In genomic region chr2:179721534-179722516, GRCm38 (mm10) we compare ENCODE assay signal across 19 mouse cellular contexts.
A peak's percentile ranks its signal among the peaks of the same experiment; 100 is the strongest.
DNase-seq lines count a peak whose midpoint lies in the region; ATAC-seq and TF ChIP-seq lines count a peak whose summit lies in the region.
"Had no signal": no experiment of that assay in that cellular context is flagged by ENCODE, and none has a peak within 500 bp of the region (broad histone marks: within the 10 kb centered on the region; RNA-seq: fewer than 3 reads in every experiment).

No protein-coding gene starts in this region.

- H3K36me3 ChIP-seq in hindbrain, postnatal 0 days (ENCODE audit: insufficient read depth, low read length), result no peaks in the 10 kb centered on the region
- H3K36me3 ChIP-seq in hindbrain, embryonic 12.5 days, result no peaks in the 10 kb centered on the region
- no peaks in the 10 kb centered on the region for H3K36me3 ChIP-seq in neural tube, embryonic 14.5 days (ENCODE audit: control insufficient read depth, insufficient read depth, low read length)
- no peaks in the 10 kb centered on the region for H3K36me3 ChIP-seq in neural tube, embryonic 15.5 days
- no peaks in the 10 kb centered on the region for H3K36me3 ChIP-seq in intestine, embryonic 15.5 days
- H3K36me3 ChIP-seq in kidney, embryonic 15.5 days, result no peaks in the 10 kb centered on the region
- H3K36me3 ChIP-seq: forebrain, embryonic 10.5 days; G1E; lung, embryonic 15.5 days had no signal

- no peaks in the 10 kb centered on the region for H3K9me3 ChIP-seq in hindbrain, postnatal 0 days (ENCODE audit: low read length)
- no peaks in the 10 kb centered on the region for H3K9me3 ChIP-seq in hindbrain, embryonic 12.5 days (replicated peaks)
- no peaks in the 10 kb centered on the region for H3K9me3 ChIP-seq in neural tube, embryonic 14.5 days (ENCODE audit: control insufficient read depth, low read length)
- no peaks in the 10 kb centered on the region for H3K9me3 ChIP-seq in neural tube, embryonic 15.5 days (replicated peaks)
- no peaks in the 10 kb centered on the region for H3K9me3 ChIP-seq in intestine, embryonic 15.5 days
- no peaks in the 10 kb centered on the region for H3K9me3 ChIP-seq in kidney, embryonic 15.5 days (replicated peaks)
- H3K9me3 ChIP-seq: forebrain, embryonic 10.5 days; lung, embryonic 15.5 days had no signal

- peak; percentile 33 for TF ChIP-seq CTCF in hindbrain, postnatal 0 days (IDR thresholded peaks at IDR 0.05; ENCODE audit: low read depth)

- no peak overlapping the region for H3K27ac ChIP-seq in hindbrain, postnatal 0 days
- no peak overlapping the region for H3K27ac ChIP-seq in hindbrain, embryonic 12.5 days
- H3K27ac ChIP-seq in neural tube, embryonic 14.5 days (ENCODE audit: low read depth, low read length), result no peak overlapping the region
- no peak overlapping the region for H3K27ac ChIP-seq in neural tube, embryonic 15.5 days (replicated peaks)
- H3K27ac ChIP-seq in intestine, embryonic 15.5 days, result 0 out of 2 replicates have a peak overlapping the region, but pooled peaks have one; percentile 41
- H3K27ac ChIP-seq in kidney, embryonic 15.5 days, result no peak overlapping the region
- H3K27ac ChIP-seq: forebrain, embryonic 10.5 days; kidney, postnatal 0 days; layer of hippocampus, adult 2 months; lung, embryonic 15.5 days had no signal

- no peaks in the 10 kb centered on the region for H3K27me3 ChIP-seq in hindbrain, postnatal 0 days (ENCODE audit: insufficient read depth, low read length)
- H3K27me3 ChIP-seq in hindbrain, embryonic 12.5 days, result no peaks in the 10 kb centered on the region
- no peaks in the 10 kb centered on the region for H3K27me3 ChIP-seq in neural tube, embryonic 14.5 days (ENCODE audit: control insufficient read depth, insufficient read depth, low read length)
- no peaks in the 10 kb centered on the region for H3K27me3 ChIP-seq in neural tube, embryonic 15.5 days (replicated peaks)
- H3K27me3 ChIP-seq in intestine, embryonic 15.5 days (replicated peaks), result no peaks in the 10 kb centered on the region
- no peaks in the 10 kb centered on the region for H3K27me3 ChIP-seq in kidney, embryonic 15.5 days
- H3K27me3 ChIP-seq: lung, embryonic 15.5 days; megakaryocyte, embryonic 14.5 days had no signal

- no peak overlapping the region for H3K4me2 ChIP-seq in hindbrain, postnatal 0 days (ENCODE audit: low read depth, low read length)
- no peak overlapping the region for H3K4me2 ChIP-seq in hindbrain, embryonic 12.5 days (replicated peaks)
- H3K4me2 ChIP-seq in neural tube, embryonic 14.5 days (ENCODE audit: low read depth, low read length), result no peak overlapping the region
- H3K4me2 ChIP-seq in neural tube, embryonic 15.5 days, result no peak overlapping the region
- 0 out of 2 replicates have a peak overlapping the region, but pooled peaks have one; percentile 17 for H3K4me2 ChIP-seq in intestine, embryonic 15.5 days (replicated peaks)
- no peak overlapping the region for H3K4me2 ChIP-seq in kidney, embryonic 15.5 days
- H3K4me2 ChIP-seq: liver, embryonic 11.5 days; lung, embryonic 15.5 days had no signal

- no peak for DNase-seq in hindbrain, postnatal 0 days (ENCODE audit: low spot score)
- DNase-seq in telencephalon, adult 2 months (ENCODE audit: low read depth, low spot score), result peak; percentile 32
- DNase-seq: adrenal gland, adult 2 months; cerebellum, adult 2 months; gastrocnemius, postnatal 10 days; heart, postnatal 14 days; thymus, postnatal 4 days had no signal

- no peak overlapping the region for H3K9ac ChIP-seq in hindbrain, postnatal 0 days (replicated peaks; ENCODE audit: low read length)
- no peak overlapping the region for H3K9ac ChIP-seq in hindbrain, embryonic 12.5 days
- H3K9ac ChIP-seq in neural tube, embryonic 14.5 days (replicated peaks; ENCODE audit: low read depth, low read length), result no peak overlapping the region
- no peak overlapping the region for H3K9ac ChIP-seq in neural tube, embryonic 15.5 days (replicated peaks)
- no peak overlapping the region for H3K9ac ChIP-seq in intestine, embryonic 15.5 days
- no peak overlapping the region for H3K9ac ChIP-seq in kidney, embryonic 15.5 days
- H3K9ac ChIP-seq: lung, embryonic 15.5 days had no signal

- H3K4me1 ChIP-seq in hindbrain, postnatal 0 days (ENCODE audit: insufficient read depth, low read length), result 0 out of 2 replicates have a peak, but pooled peaks cover 4% of the 10 kb centered on the region
- H3K4me1 ChIP-seq in hindbrain, embryonic 12.5 days, result peaks cover 14% of the 10 kb centered on the region
- no peaks in the 10 kb centered on the region for H3K4me1 ChIP-seq in neural tube, embryonic 14.5 days (ENCODE audit: control insufficient read depth, insufficient read depth, low read length)
- H3K4me1 ChIP-seq in neural tube, embryonic 15.5 days, result peaks cover 14% of the 10 kb centered on the region
- H3K4me1 ChIP-seq in intestine, embryonic 15.5 days (replicated peaks), result no peaks in the 10 kb centered on the region
- H3K4me1 ChIP-seq in kidney, embryonic 15.5 days, result peaks cover 13% of the 10 kb centered on the region
- H3K4me1 ChIP-seq: lung, embryonic 15.5 days had no signal

- WGBS in hindbrain, postnatal 0 days, result 40% methylated on average over 18 of the region's 18 CpGs
- 46% methylated on average over 18 of the region's 18 CpGs for whole genome bisulfite sequencing in hindbrain, embryonic 12.5 days
- 61% methylated on average over 18 of the region's 18 CpGs for WGBS in neural tube, embryonic 14.5 days
- WGBS in neural tube, embryonic 15.5 days, result 57% methylated on average over 18 of the region's 18 CpGs
- 56% methylated on average over 18 of the region's 18 CpGs for WGBS in intestine, embryonic 15.5 days
- 52% methylated on average over 18 of the region's 18 CpGs for WGBS in kidney, embryonic 15.5 days

- H3K4me3 ChIP-seq in hindbrain, postnatal 0 days (ENCODE audit: low read length), result no peak overlapping the region
- H3K4me3 ChIP-seq in hindbrain, embryonic 12.5 days, result no peak overlapping the region
- H3K4me3 ChIP-seq in neural tube, embryonic 14.5 days (ENCODE audit: low read depth, low read length), result no peak overlapping the region
- H3K4me3 ChIP-seq in neural tube, embryonic 15.5 days (replicated peaks), result no peak overlapping the region
- no peak overlapping the region for H3K4me3 ChIP-seq in intestine, embryonic 15.5 days (replicated peaks)
- H3K4me3 ChIP-seq in kidney, embryonic 15.5 days (replicated peaks), result no peak overlapping the region
- H3K4me3 ChIP-seq: forebrain, embryonic 10.5 days; layer of hippocampus, adult 2 months; lung, embryonic 15.5 days had no signal

- ATAC-seq in hindbrain, postnatal 0 days, result no peak
- ATAC-seq in hindbrain, embryonic 12.5 days (ENCODE audit: low FRiP score), result no peak
- peak; percentile 38; the same call in 1 of the 2 replicates for ATAC-seq in neural tube, embryonic 14.5 days (ENCODE audit: low read depth)
- no peak for ATAC-seq in neural tube, embryonic 15.5 days (ENCODE audit: low FRiP score)
- ATAC-seq in intestine, embryonic 15.5 days, result peak; percentile 23; the same call in 1 of the 2 replicates
- ATAC-seq in kidney, embryonic 15.5 days (replicated peaks; ENCODE audit: low FRiP score), result no peak

Comparison
In these comparisons a context has a peak if more than half of its experiments do, and no peak if none do; other contexts are left out.
1. ATAC-seq: peak in neural tube, embryonic 14.5 days (single experiment) and intestine, embryonic 15.5 days (single experiment); none in hindbrain, postnatal 0 days (single experiment), hindbrain, embryonic 12.5 days (single experiment), neural tube, embryonic 15.5 days (single experiment) and kidney, embryonic 15.5 days (single experiment).